Mouse (Mus musculus) liver, adult 2 months (tissue): ENCODE measurements around the gene Trip11.

Experiments used
- CTCF ChIP-seq: fragments of 200-500 bp; IDR thresholded peaks from 2 replicates; pipeline ENCODE4 v1.5.1; 2011; ENCODE audit warnings: low read depth, low read length, control low read depth
- POLR2A ChIP-seq: fragments of 200-500 bp; IDR thresholded peaks from 2 replicates; pipeline ENCODE4 v1.6.1; 2011; ENCODE audit warnings: low read length, control low read depth; ENCODE audit not compliant: insufficient read depth; ENCODE audit errors: extremely low read depth

DNA sequence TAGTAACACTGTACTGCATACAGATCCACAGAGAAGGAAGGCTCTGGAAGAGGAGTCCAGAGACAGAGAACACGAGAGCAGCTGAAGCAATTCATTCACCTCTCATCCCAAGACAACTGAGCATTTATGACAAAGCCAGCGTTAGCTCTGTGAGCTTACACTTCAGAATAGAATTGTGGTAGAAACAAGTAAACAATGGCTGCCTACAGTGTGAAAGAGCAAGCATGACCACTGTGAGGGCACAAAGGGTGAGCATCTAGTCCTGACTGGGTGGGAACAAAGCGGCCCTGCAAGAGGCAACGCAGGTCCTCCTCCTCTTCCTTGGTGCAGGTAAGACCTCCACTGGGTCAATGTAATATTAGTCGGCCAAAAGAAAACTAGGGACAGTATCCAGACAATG, 22.0 kb downstream of the Trip11 start:
- no peak for TF ChIP-seq CTCF
- TF ChIP-seq POLR2A, result no peak
